Mouse (Mus musculus) liver, embryonic 16.5 days (tissue): ENCODE data around the gene Pik3ip1. TPM values are rescaled to one million over a fixed set of nuclear protein-coding genes. Genes with fewer than 3 reads are reported as not detected.

Experiments used
- ATAC-seq: fragments of 200-750 bp; cut with Nextera tagmentation; 2 replicates; pipeline ENCODE4 v1.8.0; 2017; ENCODE audit warnings: low read depth, mild to moderate bottlenecking, moderate number of reproducible peaks, moderate library complexity
- H3K27ac ChIP-seq: fragments of 300-500 bp; sonication (generic); 2 replicates; pipeline ENCODE4 v1.5.1; 2014; ENCODE audit warnings: mild to moderate bottlenecking, low read length
- H3K27me3 ChIP-seq: fragments of 300-500 bp; sonication (generic); 2 replicates; pipeline ENCODE4 v1.6.1; 2014; ENCODE audit warnings: low read depth, low read length, mixed read lengths; ENCODE audit not compliant: control insufficient read depth, insufficient read depth
- H3K36me3 ChIP-seq: fragments of 300-500 bp; sonication (generic); 2 replicates; pipeline ENCODE4 v1.6.1; 2014; ENCODE audit warnings: mild to moderate bottlenecking; ENCODE audit not compliant: control insufficient read depth, insufficient read depth
- H3K4me1 ChIP-seq: fragments of 300-500 bp; sonication (generic); 2 replicates; pipeline ENCODE4 v1.6.1; 2014; ENCODE audit warnings: low read depth, low read length, mixed read lengths; ENCODE audit not compliant: control insufficient read depth
- H3K4me2 ChIP-seq: fragments of 300-500 bp; sonication (generic); 2 replicates; pipeline ENCODE4 v1.6.1; 2014; ENCODE audit warnings: low read depth, low read length, mixed read lengths
- H3K4me3 ChIP-seq: fragments of 300-500 bp; sonication (generic); 2 replicates; pipeline ENCODE4 v1.5.1; 2014; ENCODE audit warnings: low read depth, mild to moderate bottlenecking, low read length
- H3K9ac ChIP-seq: fragments of 300-500 bp; sonication (generic); 2 replicates; pipeline ENCODE4 v1.6.1; 2014; ENCODE audit warnings: low read depth, low read length
- H3K9me3 ChIP-seq: fragments of 300-500 bp; sonication (generic); replicated peaks from 2 replicates; pipeline ENCODE4 v1.6.1; 2016; ENCODE audit warnings: low read length; ENCODE audit not compliant: control insufficient read depth
- WGBS: fragments of 180-500 bp; shearing (Covaris S2); extraction: QIAGEN DNeasy Blood & Tissue Kit; methylation state at CpG from one replicate; pipeline ENCODE4 v1.1.7; 2014; ENCODE audit not compliant: insufficient replicate concordance; 5-methylcytosine and 5-hydroxymethylcytosine counted together
- polyA plus RNA-seq: library from polyadenylated mRNA; unstranded; fragments of >200 nt; fragmentation: Nextera tagmentation; extraction: Ambion mirVana; gene quantifications from 2 replicates; pipeline ENCODE4 v1.2.1, GENCODE M21; 2015

The Pik3ip1 gene
- polyA plus RNA-seq, 1 experiment from 2014 or later = 1.4 TPM

DNA sequence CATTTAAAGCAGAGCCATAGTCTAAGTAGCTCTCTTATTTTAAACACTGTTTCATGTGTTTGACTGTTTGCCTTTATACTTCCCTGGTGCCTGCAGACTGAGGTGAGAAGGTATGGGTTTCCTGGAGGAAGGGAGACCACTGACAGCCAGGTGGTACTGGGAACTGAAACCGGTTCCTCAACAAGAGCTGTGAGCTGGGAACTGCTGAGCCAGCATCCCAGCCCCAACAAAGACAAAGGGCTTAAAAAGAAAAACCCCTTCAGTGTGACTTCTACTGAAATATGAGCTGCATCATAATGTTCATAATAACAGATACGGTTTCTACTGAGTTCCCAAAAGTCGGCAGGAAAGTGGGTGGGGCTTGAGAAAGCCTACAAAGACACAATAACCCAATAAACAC lies 32.7 kb downstream of the Pik3ip1 start:
- no peaks in the 10 kb centered on the region for H3K27me3 ChIP-seq
- no peaks in the 10 kb centered on the region for H3K4me1 ChIP-seq
- H3K9me3 ChIP-seq = no peaks in the 10 kb centered on the region
- no peak for ATAC-seq
- H3K9ac ChIP-seq = no peak overlapping the region
- H3K27ac ChIP-seq = no peak overlapping the region
- no peak overlapping the region for H3K4me2 ChIP-seq
- no peaks in the 10 kb centered on the region for H3K36me3 ChIP-seq
- H3K4me3 ChIP-seq = no peak overlapping the region
- WGBS = 77% methylated on average over 3 of the region's 3 CpGs

DNA sequence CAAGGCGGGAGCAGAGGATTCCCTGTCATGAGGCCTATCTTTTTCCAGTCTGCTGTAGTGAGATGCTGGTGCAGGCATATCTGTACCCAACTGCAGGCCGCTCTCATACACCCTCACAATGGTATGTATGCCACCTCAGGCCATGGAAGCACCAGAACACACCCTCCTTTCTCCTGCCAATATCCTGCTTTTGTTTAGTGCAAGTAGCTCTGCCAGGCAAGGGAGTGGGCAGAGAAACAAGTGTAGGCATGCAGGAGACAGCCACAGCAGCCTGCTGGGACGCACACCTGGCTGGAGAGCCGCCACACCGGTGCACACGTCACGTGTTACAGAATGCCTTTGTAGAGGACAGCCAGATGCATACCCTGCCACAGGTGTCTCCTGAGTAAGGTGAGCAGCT lies 36.2 kb downstream of the Pik3ip1 start:
- no peak overlapping the region for H3K9ac ChIP-seq
- no peak overlapping the region for H3K4me2 ChIP-seq
- no peaks in the 10 kb centered on the region for H3K9me3 ChIP-seq
- no peaks in the 10 kb centered on the region for H3K36me3 ChIP-seq
- H3K27ac ChIP-seq = no peak overlapping the region
- no peaks in the 10 kb centered on the region for H3K27me3 ChIP-seq
- H3K4me1 ChIP-seq = peaks cover 6% of the 10 kb centered on the region
- ATAC-seq = no peak
- H3K4me3 ChIP-seq = no peak overlapping the region
- WGBS = 77% methylated on average over 7 of the region's 7 CpGs

DNA sequence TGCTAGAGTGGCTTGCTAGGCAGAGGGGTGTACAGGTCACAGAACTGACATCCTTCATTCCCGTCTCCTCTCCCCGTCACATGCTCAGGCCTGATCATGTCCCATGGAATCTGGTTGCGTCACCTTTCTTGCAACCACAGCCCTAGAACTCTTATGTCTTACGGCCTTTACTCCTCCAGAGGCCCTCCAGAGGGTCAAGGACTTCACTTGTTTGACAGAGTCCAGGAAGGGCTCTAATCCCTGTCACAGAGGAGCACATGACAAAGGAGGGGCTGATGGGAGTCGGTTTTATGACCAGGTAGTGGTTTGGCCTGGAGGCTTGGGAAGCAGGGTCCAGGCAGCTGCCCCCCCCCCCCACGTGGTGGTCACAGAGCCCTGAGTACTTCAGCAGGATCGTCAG lies 38.8 kb downstream of the Pik3ip1 start:
- H3K9ac ChIP-seq = no peak overlapping the region
- 71% methylated on average over 7 of the region's 7 CpGs for WGBS
- no peaks in the 10 kb centered on the region for H3K27me3 ChIP-seq
- H3K36me3 ChIP-seq = no peaks in the 10 kb centered on the region
- H3K27ac ChIP-seq = no peak overlapping the region
- no peaks in the 10 kb centered on the region for H3K9me3 ChIP-seq
- no peak overlapping the region for H3K4me3 ChIP-seq
- no peak overlapping the region for H3K4me2 ChIP-seq
- ATAC-seq = no peak
- peaks cover 13% of the 10 kb centered on the region for H3K4me1 ChIP-seq

DNA sequence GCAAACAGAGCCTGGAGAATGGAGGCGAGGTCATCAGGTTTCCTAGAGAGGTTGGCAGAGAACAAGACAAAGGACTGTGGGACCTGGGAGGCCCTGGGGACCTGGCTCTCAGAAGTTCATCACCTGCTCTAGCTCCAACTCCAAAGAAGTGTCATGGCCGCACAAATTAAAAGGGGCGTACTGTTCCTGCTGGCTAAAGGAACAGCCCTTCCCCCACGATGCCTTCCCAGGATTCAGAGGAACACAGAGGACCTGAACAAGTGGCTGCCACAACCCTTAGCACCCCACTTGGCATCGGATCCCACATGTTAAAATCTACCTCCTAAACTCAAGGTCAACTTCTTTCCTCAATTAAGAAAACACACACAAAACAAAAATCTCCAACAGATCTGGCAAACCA lies 39.2 kb downstream of the Pik3ip1 start:
- no peak overlapping the region for H3K27ac ChIP-seq
- 63% methylated on average over 5 of the region's 5 CpGs for WGBS
- H3K4me2 ChIP-seq = no peak overlapping the region
- H3K27me3 ChIP-seq = no peaks in the 10 kb centered on the region
- H3K36me3 ChIP-seq = no peaks in the 10 kb centered on the region
- H3K9me3 ChIP-seq = no peaks in the 10 kb centered on the region
- no peak for ATAC-seq
- no peak overlapping the region for H3K4me3 ChIP-seq
- H3K9ac ChIP-seq = no peak overlapping the region
- H3K4me1 ChIP-seq = peaks cover 13% of the 10 kb centered on the region

DNA sequence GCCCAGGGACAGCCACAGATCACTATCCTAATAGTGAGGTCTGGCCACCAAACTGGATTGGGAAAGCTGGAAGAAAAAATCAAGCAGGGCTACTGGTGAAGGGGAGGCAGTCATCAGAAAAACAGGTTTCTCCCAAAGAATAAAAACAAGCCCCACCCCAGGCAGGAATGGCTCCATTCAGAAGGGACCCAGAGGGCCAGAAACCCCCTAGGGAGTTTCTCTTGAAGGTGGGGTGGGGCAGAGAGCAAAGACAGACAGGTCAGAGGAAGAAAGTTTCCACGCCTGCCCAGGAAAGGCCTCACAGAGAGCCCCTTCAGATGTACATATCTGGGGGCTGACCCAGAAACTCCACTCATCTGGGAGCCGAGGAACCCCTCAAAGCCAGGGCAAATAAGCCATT lies 40.0 kb downstream of the Pik3ip1 start:
- Histone ChIP-seq H3K4me3 (no peak overlapping the region), H3K4me1 (peaks cover 13% of the 10 kb centered on the region), H3K27ac (no peak overlapping the region), H3K9me3 (no peaks in the 10 kb centered on the region), H3K4me2 (no peak overlapping the region), H3K9ac (no peak overlapping the region), H3K27me3 (no peaks in the 10 kb centered on the region), H3K36me3 (no peaks in the 10 kb centered on the region)
- 45% methylated on average over 2 of the region's 2 CpGs for WGBS
- no peak for ATAC-seq

DNA sequence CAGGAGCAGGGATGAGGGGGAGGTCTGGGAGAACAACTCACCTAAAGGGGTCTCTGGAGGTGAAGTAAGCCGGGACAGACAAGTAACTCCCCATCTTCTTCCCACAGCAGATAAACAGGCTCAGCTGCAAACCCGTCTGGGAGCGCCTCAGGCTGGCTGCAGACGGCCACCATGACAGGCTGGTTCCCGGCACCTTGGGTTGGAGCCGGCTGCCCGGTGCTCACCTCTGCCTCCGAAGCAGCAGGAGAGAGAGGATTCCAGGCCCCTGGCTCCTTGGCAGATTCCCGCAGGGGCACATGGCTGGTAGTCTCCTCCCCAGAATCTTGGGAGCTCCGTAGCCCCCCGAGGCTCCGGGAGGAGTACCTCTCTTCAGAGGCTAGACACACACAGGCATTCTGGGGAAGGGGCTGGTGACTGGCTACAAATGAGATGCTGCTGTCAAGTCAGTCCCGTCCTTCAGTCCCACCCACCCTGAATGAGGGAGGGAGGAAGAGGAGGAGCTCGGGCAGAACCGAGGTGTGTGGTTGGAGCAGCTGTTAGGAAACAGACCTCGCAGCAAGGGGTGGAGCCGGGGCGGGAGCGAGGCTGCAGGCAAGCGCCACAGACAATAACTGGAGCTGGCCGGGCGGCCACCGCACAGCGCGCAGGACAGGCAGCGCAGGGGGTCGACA lies 40.9 kb downstream of the Pik3ip1 start:
- no peaks in the 10 kb centered on the region for H3K9me3 ChIP-seq

DNA sequence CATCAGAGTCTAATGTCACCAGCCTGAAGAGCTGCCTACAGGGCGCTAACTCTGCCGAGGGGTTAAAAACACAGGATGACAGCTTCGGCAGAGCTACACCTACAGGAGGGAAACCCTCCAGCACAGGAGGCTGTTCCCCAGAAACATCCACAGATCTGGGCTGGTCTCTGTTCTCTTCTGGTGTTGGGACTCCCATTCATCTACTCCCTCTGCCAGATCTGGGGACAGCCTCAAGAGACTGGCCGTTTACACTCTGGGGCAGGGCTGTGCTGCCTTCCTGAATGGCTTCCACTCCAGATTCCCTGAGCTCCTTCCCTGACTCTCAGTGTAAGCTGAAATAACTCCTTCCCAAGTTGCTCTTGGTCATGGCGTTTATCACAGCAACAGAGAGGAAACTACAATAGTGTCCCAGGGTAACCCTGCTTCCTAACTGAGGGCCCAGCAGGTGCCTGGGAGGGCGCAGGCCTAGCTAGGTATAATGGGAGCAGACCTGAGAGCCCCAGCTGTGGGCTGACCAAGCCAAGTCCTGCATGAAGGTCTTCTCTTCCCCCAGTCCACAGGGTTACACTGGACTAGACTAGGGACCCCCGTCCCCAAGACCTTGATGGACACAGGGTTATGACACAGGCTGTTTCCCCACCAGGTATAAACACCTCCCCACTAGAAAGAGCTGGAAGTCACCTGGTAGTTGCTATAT lies 41.5 kb downstream of the Pik3ip1 start:
- H3K27ac ChIP-seq = no peak overlapping the region
- 26% methylated on average over 7 of the region's 7 CpGs for WGBS
- H3K9me3 ChIP-seq = no peaks in the 10 kb centered on the region
- no peaks in the 10 kb centered on the region for H3K36me3 ChIP-seq
- peak; percentile 3; the same call in 1 of the 2 replicates for ATAC-seq
- peak overlapping the region; percentile 51 for H3K9ac ChIP-seq
- peak overlapping the region; percentile 64 for H3K4me2 ChIP-seq
- H3K4me3 ChIP-seq = peak overlapping the region; percentile 47
- H3K4me1 ChIP-seq = peaks cover 13% of the 10 kb centered on the region
- H3K27me3 ChIP-seq = no peaks in the 10 kb centered on the region

More for the DNA sequence above, 40.9 kb downstream of the Pik3ip1 start:
- Histone ChIP-seq H3K27me3 (no peaks in the 10 kb centered on the region), H3K27ac (no peak overlapping the region), H3K4me2 (peak overlapping the region; percentile 64), H3K36me3 (no peaks in the 10 kb centered on the region), H3K4me1 (peaks cover 13% of the 10 kb centered on the region), H3K9ac (peak overlapping the region; percentile 56), H3K4me3 (peak overlapping the region; percentile 47)
- 9% methylated on average over 27 of the region's 27 CpGs for WGBS
- peak; percentile 92 for ATAC-seq

DNA sequence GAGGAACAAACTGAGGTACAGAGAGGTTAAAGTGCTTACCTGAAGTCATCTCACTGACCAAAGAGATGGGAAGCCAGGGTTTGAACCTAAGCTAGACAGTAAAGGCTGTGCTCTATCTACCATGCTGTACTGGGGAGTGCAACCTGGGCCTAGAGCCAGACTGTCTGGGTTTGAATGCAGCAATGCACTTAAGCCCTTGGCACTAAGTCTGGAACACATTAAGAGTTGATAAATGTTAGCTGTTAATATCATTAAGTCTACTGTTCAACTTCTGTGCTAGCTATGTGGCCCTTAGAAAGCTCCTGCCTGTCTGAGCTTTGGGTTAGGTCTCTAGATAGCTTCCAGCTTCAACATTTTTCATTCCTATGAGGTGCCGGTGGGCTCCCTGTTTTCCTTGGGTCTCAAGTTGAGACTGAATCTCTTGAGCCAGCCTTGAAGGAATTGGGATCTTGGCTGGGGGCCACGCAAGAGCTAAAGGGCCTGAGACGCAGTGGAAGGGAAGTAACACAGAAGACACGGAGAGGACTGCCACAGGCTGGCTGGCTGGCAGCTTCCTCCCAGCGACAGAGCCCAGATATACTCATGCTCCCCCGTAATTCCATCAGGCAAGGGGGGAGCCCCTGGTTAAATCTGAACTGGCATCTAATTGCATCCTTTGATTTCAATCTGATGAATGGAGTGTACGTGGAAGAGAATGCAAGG lies 43.5 kb downstream of the Pik3ip1 start:
- Histone ChIP-seq H3K9me3 (no peaks in the 10 kb centered on the region), H3K4me1 (peaks cover 13% of the 10 kb centered on the region), H3K27me3 (no peaks in the 10 kb centered on the region), H3K27ac (no peak overlapping the region), H3K36me3 (no peaks in the 10 kb centered on the region), H3K4me3 (no peak overlapping the region), H3K4me2 (no peak overlapping the region), H3K9ac (no peak overlapping the region)
- 45% methylated on average over 7 of the region's 7 CpGs for WGBS
- ATAC-seq = no peak

DNA sequence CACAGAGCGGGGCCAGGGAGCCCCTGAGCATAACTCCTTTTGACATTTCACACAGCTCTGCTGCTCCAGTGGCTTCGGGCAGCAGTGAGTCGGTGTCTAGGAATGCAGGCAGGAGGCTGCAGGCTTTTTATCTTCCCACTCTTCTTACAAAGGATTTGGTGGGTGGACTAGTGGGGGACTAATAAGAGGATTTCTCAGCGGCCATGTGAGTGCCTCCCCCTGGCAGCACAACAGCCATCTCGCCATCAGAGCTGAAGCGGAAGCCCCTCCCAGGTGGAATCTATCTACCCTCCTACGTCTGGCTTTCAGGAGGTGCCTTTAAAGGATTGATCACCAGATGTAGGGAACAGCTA lies 44.1 kb downstream of the Pik3ip1 start:
- no peaks in the 10 kb centered on the region for H3K27me3 ChIP-seq
- WGBS = 55% methylated on average over 7 of the region's 7 CpGs
- no peaks in the 10 kb centered on the region for H3K9me3 ChIP-seq
- H3K4me2 ChIP-seq = no peak overlapping the region
- H3K4me3 ChIP-seq = no peak overlapping the region
- H3K36me3 ChIP-seq = no peaks in the 10 kb centered on the region
- H3K4me1 ChIP-seq = peaks cover 14% of the 10 kb centered on the region
- no peak overlapping the region for H3K9ac ChIP-seq
- ATAC-seq = no peak
- H3K27ac ChIP-seq = no peak overlapping the region
